Mouse (Mus musculus): ENCODE data around the gene Olfml3.

Gene Olfml3

DNA sequence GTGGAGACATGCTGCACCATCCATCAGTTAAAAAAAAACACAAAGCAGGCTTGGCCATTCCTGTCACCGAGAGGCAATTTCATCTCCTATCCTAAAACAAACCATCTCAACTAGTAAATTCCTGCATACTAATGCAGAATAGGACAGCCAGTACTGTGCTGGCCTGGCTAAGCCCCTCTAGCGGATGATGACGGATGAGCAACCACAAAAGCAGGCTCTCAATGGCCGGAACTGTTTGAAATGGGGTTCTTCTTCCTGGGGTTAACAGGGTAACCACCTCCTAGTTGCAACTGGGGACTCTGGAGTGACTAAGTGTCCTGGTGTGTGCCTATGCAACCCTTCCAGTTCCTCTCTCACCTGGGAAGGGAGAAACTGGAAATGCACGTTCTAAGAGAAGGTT, 2.5 kb upstream of the Olfml3 start:
- in situ Hi-C loops (cut with MboI, MseI), result no loop called here

DNA sequence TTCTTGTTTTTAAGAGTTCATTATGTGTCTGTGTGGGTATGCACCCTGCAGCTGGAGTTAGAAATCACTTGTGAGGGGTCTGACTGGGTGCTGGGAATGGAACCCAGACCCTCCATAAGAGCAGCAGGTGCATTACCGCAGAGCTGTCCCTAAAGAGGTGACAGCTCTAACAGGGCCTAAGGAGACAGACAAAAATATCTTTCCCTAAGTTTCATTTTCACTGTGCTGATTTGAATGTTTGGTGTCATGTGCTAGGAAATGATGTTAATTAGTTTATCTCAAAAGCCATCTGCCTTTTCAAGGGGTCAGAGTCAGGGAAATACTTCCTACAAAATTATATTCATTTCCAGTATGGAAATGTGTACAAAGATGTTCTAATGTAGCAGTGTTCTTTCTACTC, 1.5 kb upstream of the Olfml3 start, which contains the start of gene Gm10964:
Gene Gm10964, plus strand, starts transcription at position 38 of the 400 bp plus-strand sequence.
- in situ Hi-C loops (cut with MboI, MseI), result loop anchor here (5.0 to 10.0 kb wide), 2 partner anchors 305 to 342 kb away; no protein-coding TSS in a partner anchor

DNA sequence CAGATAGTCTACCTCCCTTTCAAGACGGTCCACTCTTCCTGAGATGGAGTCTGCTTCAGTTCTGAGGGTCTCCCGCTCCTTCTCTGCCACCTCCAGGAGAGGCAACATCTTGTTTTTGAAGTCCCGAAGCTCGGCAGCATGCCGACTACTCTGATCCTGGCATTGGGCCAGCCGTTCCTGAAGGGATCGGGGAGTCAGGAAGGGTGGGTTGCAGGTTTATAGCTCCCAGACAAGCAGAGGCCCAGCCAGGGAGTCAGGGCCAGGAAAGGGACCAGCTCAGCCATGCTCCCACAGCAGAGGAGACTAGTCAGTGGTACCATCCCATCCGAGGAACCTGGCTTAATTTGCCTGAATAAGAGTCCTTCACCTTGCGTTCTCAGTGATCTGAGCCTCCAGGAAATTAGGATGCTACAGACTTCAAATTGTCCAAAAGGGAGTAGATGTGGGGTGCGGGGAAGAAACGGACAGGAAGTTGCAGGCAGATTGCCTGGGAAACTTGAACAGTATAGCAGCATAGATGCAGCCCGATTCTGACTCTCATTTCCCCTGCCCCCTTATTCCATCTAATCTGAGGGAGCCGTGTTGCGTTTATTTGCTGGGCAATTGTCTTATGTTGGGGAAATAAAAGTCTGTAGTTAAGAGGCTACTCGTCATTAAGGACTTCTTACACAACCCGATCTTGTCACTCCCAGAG, 593 bp downstream of the Olfml3 start:
- in situ Hi-C loops (cut with MboI, MseI), result loop anchor here (5.0 to 10.0 kb wide), 2 partner anchors 302 to 340 kb away; no protein-coding TSS in a partner anchor

DNA sequence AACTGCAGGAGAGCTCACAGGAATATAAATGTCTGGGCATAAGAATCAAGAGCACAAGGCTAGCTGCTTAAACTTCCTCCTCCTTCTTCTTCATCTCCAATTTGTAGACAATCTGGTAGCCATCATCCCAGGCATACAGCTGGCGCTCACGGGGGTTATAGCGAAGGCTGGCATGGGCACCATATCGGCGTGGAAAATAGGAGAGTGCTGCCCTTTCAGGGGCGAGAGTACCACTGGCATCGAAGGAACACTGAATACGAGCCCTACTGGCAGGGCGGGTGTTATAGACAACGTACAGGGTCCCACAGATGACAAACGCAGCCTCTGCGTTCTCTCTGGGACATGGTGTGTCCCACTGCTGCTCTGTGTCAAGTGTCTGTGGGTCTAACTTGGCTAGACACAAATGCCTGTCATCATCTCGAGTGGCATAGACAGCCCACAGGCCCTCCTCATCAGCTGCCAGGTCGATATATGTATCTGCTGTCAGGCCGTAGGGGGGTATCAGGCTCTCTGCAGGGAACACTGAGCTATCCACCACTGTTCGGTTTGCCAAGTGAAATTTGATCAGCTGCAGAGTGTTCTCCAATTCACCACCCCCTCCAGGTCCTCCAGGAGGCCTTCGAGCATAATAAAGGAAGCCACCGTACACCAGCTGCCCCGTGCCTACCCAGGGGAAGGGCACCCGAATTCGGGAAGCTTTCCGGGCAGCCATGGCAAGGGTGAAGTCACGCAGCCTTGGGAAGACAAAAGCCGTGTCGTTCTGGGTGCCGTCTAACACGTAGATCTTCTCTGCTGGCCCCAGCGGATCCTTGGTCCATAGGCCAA, 1.8 kb downstream of the Olfml3 start:
- in situ Hi-C loops (cut with MboI, MseI), result loop anchor here (5.0 to 10.0 kb wide), 2 partner anchors 301 to 339 kb away; no protein-coding TSS in a partner anchor

DNA sequence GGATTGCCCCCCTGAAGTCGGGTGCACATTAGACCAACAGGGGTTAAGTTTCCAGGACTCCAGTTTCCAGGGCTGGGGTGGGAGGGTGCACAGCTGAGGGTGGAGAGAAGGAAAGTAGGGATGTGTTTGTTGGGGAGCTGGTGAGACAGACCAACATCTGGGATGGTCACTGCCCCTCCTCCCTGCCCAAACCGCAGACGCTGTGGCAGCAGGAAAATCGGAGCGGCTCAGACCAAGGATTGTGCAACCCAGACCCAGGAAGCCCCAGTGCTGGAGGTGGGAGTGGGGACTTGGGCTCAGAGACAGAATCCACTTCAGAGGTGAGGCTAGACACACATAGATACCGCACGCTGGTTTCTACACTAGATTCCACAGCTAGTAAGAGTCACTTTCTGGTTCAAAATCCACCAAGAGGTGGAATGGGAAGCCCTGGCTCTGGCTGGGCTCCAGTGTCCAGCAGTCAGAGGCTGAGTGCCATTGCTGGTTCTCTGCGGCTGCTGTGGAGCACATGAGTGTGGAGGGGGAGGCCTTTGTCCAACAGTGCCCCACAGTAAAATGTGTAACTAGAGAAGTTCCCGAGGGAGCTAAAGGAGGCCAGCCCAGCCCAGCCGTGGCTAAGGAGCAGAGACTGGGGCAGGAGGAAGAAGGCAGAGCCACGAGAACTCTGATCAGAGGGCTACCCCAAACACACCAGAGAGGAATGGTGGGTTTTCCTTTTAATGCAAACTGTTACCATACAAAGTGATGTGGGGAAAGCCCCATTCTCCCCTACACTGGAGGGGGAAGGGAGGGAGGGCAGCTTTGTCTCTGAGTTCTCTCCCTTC, 2.9 kb downstream of the Olfml3 start:
- in situ Hi-C loops (cut with MboI, MseI), result loop anchor here (5.0 to 10.0 kb wide), 2 partner anchors 300 to 338 kb away; no protein-coding TSS in a partner anchor

DNA sequence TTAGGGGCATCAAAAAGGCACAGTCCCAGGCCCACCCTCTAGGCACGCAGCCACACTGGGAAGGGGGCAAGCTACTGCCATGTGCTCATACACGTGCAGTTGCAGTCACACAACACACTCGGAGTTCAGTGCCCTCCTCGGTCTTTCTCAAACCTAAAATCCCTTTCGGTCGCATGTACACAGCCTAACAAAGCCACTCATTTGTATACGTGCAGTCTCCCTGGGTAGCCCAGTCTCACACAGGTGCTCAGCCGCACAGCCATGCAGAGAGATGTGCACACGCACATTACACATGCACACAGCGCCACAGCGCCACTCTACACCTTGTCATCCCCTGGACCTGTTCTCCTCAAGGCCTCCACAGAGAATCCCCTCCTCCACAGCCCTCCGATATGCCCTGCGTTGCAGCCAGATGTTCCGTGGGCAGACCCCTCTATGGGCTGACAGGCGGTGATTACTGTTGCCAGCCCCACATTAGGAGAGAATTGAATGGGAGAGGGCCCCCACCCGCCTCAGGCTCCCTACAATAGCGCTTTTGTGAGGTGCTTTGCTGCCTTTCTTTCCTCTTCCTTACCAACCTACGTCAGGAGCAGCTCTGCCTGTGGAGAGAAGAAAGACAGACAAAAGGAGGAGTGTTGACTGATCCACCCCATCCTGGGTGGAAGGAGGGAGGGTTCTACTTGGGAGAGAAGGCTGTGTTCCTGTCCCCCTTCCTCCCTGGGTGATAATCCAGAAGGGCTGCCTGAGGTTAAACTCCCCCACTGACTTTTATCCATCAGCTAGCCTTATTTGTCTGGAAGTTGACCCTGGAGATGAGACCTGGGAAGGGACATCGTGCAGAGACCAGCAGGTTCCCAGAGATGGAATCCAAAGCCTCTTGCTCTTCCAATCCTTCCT, 3.8 kb downstream of the Olfml3 start:
- in situ Hi-C loops (cut with MboI, MseI), result loop anchor here (10.0 kb wide), 1 partner anchor 299 kb away; no protein-coding TSS in a partner anchor

DNA sequence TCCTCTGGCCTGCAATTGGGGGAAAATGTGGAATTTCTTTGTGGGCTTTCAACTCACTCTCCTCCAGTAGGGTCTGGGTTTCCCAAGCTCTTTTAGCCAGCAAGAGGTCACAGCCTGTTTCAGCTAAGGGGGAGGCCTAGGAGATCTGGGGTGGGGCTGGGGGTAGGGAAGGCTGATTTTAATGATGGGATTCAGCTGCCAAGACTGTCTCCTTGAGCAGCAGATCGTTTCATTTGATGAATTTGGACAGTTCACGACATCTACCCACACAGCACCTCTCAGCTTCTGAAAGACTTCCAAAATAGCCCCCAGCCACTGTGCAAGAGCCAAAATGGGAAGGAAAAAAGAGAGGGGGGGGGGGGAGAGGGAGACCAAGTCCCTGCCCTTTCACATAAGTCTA, 4.6 kb downstream of the Olfml3 start:
- in situ Hi-C loops (cut with MboI, MseI), result loop anchor here (10.0 kb wide), 1 partner anchor 298 kb away; no protein-coding TSS in a partner anchor

DNA sequence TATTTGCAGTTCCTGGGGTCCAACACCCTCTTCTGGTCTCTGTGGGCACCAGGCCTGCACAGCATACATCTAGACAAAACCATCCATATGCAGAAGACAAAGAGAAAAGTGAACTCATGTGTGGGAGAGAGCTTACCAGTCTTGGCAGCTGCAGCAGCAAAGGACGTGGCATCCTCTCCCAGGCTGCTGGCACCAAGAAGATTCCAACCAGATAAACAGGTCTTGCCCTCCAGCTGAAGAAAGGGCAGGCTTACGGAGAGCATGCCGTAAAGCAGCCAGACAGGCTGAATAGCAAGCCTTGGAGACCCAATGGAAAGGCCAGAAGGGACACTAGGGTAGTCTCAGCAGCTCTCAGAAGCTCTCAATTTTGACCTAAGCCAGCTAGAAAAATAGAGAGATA, 5.7 kb downstream of the Olfml3 start:
- in situ Hi-C loops (cut with MboI, MseI), result loop anchor here (10.0 kb wide), 1 partner anchor 297 kb away; no protein-coding TSS in a partner anchor

DNA sequence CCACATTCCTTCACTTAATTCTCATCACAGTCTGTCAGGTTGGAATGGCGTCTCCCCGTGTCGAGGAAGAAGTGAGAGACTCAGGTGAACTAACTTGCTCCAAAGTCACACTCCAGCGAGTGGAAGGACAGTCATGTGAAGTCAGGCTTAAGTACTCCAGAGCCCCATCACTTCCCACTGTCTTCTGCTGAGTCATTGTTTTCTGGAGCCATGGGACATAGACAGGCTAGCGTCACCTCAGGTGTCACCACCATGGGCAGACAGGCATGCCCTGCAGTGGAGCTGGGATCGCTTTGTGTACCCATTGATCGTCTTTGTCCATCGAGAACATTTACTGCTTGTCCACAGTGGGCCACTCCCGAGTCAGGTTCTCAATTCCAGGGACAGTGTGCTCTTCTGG, 8.0 kb downstream of the Olfml3 start:
- in situ Hi-C loops (cut with MboI, MseI), result loop anchor here (10.0 kb wide), 1 partner anchor 295 kb away; no protein-coding TSS in a partner anchor

DNA sequence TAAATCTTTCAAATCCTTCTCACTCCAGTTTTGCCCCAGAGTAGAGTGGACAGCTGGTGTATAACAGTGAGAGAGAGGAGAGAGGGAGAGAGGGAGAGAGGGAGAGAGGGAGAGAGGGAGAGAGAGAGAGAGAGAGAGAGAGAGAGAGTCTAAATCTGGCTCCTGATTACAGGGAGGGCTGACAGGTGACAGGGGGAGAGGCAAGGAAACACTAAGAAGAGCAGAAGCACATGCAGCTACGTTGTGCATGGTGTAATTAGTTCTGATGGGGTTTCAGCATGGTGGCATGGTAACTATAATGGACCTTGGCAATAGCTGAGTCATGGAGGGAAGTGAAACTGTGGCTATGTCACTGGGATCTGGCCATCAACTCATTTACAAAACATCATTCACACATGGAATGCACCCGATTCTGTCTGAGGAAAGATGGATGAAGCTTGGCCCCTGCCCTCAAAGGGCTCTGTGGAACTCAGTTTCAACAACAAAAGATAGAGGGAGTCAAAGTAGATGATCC, 9.9 kb downstream of the Olfml3 start:
- in situ Hi-C loops (cut with MboI, MseI), result no loop called here

DNA sequence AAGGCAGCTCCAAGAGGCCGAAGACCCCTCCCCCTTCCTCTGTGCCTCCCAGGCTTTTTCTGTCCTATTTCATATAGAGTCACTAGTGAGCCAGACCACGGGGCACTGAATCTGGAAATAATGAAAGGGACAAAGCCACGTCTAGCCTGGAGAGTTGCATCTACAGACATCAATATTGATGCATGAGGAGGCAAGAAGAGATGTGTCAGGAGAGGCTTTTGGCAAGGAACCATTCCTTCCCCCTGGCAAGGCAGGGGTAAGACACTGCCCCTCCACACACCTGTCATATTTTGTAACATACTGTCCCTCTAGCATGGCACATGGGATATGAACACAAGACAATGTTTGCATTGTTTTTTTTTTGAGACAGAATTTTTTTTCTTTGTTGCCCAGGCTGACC, 11.2 kb downstream of the Olfml3 start:
- in situ Hi-C loops (cut with MboI, MseI), result no loop called here

DNA sequence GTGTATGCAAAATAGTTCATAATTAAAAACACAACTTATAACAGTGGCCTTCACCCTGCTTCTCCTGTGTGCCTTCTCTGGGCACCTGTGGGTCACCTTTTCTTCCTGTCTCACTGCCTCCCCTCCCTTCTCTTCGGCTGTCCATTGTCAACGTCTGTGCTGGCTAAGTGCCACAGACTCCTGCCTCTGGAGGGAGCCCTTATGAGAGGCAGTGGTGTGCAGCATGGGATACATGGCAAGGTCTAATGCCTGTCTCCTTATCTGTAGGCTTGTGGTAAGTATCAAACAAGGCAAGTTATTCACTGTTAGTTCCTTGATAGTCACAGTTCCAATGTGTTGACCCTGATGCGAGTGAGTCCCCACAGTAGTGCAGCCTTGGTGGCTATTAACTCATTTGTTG, 13.7 kb downstream of the Olfml3 start:
- in situ Hi-C loops (cut with MboI, MseI), result no loop called here

DNA sequence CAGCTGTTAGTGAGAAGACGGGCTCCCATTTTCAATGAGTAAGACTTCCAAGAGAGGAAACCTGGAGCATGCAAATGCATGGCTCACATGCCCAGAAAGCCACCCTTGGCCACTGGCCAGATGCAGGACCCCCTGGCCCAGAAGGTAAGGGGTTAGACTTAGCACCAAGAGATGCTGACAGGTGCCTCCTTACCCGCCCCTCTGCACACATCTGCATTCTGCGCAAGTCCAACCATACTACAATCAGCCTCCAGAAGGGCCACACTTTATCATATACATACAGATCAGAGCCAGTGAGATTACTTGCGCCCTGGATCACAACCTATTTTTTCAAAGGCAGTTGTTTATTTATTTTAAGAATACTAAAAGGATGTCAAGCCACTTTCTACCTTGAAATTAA, 19.1 kb downstream of the Olfml3 start:
- in situ Hi-C loops (cut with MboI, MseI), result no loop called here

DNA sequence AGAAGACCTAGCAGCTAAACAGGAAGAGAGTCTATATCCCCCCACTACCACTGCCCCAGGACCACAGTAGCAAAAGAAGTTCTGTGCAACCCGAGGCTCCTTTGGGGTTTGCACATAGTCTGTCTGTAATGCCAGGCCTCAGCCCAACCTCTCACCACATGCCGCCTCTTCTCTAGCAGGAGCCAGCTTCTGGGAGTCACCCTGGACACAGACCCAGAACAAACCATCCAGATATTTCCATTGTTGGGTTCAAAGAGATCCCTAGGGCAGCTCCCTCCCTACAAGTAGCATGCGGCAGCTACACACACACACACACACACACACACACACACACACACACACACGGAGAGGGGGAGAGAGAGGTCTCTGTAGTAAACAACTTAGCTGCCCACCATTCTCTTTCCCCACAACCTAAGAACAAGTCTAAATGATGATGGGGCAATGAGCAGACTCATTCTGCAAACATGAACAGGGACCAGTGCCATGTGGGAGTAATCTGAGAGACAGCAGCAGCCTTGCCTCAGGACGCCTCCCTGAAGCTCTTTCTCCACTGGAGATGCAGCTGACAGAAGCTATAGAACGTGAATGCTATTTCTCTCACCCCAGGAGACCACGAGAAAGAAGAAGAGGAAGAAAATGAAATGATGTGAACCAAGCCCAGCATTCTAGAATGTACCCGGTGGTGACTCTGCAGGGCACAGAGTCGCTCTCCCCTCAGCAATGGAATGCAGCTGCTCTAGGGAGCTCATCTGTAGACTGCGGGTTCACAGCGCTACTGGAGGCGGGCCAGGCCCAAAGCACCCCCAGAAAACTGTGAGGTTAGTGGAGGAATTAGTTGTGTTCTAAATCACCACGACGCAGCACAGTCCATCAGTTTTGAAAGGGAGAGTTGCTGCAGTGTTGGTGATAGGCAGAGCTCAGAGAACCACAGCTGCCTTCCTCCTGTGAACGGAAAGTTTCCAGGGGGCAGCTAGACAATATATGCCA, 20.7 kb downstream of the Olfml3 start:
- in situ Hi-C loops (cut with MboI, MseI), result no loop called here

DNA sequence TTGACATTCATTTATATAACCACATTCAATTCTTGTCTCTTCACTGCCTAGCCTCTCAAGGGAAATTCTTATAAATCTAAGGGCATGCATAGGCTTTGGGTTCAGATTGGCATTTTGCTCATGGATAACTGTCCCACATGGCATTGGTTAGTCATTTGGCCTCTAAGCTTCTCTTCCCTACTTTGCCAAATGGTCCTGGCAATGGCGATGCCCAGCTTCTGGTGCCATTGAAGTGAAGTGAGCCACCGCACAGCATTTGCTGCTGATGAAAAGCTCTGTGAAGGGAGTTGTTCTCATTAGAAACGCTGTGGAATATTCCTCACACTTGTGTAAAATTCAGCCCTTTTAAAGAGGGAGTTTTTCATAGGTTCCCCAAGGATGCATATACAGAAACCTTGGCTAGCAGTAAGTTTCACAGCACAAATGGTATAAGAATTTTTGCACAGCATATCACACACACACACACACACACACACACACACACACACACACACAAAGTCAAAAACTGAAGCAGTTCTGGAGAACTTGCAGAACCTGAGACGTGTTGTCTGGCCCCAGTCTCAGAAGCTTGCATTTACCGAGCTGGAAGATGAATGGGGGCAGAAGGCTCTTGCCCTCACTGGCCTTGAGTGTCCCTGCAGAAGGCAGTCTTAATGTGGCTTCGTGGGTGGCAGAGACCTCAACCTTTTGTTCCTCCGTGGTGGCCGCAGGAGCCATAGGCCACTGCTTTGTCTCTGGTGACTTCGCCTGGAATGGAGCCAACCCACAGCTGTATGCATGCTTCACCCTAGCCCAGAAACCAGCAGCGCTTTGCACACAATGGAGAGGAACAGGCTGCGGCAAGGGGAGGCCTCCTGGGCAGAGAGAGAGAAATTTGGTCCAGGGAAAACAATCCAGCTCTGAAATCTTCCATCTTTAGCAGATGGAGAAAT, 21.8 kb downstream of the Olfml3 start:
- in situ Hi-C loops (cut with MboI, MseI), result no loop called here

DNA sequence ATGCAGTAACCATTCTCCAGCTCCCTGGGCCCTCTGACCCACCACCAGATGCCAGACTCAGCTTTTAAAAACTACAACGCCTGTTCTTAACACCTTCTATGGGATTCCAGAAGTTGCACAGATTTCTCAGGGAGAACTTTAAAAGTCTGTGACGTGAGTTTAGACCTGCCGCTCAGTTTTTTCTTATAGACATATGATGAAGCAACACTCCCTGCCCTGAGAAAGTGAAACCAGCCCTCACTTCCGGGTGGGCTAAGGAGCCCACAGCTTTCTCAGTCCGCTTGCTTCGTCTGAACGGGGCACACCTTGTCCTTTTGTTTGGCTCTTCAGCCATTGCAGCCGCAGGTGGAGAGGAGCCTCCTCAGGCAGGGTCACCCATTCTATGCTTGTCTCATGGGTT, 22.9 kb downstream of the Olfml3 start:
- in situ Hi-C loops (cut with MboI, MseI), result no loop called here

DNA sequence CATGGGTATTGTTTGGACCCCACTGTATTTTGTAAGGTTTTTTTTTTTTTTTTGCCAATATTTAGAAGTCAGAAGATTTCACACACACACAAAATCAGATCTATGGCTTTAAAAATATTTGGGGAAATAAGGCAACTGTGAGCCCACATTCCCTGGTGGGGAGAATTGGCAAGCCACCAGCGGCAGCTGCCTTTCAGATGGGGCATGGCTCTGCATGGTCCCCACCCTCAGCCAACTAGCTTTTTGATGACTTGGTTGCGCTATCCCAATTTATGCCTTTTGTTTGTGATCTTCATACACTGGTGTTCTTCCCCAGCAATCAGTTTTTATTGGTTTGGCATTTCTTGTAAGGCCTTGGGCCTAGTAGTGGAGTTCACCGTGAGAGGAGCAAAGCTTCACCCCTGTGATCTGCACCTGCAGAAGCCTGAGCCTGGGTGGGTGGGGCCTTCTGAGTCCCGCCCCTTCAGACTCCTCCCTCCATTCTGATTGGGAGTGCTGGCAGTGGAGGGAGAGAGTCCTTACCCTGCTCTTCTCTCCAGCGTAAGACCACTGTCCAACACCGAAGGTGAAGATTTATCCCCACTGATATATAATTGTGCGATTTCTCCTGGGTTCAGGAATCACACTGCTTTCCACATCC, 23.4 kb downstream of the Olfml3 start:
- in situ Hi-C loops (cut with MboI, MseI), result no loop called here
